Mouse (Mus musculus) G1E (cell line): ENCODE measurements around the gene Tas2r134.

ENCODE experiments used
- CTCF ChIP-seq: IDR thresholded peaks from 2 replicates; pipeline ENCODE4 v1.5.1; 2012; ENCODE audit warnings: low read depth, low read length, inconsistent platforms, mixed read lengths
- GATA1 ChIP-seq: IDR thresholded peaks from 2 replicates; pipeline ENCODE4 v1.6.1; 2012; ENCODE audit warnings: borderline replicate concordance, low read length, inconsistent platforms, mixed read lengths
- POLR2AphosphoS5 ChIP-seq: IDR thresholded peaks from 2 replicates; pipeline ENCODE4 v1.6.1; 2012; ENCODE audit warnings: low read depth, low read length, inconsistent platforms; ENCODE audit not compliant: insufficient replicate concordance
- TAL1 ChIP-seq: conservative IDR thresholded peaks from 2 replicates; pipeline ENCODE4 v1.6.1; 2012; ENCODE audit warnings: low read depth, low read length, inconsistent platforms, mixed read lengths

- TF ChIP-seq CTCF = no peak
- TF ChIP-seq TAL1 = no peak
- no peak for TF ChIP-seq POLR2AphosphoS5
- TF ChIP-seq GATA1 = no peak
Observed at GRCm38 (mm10) chr2:51613716-51614115, 13.6 kb upstream of the Tas2r134 start.
